Mouse (Mus musculus) liver, adult 2 months (tissue): ENCODE measurements around the gene Anks3.

Source experiments
- CTCF ChIP-seq: fragments of 200-500 bp; IDR thresholded peaks from 2 replicates; pipeline ENCODE4 v1.5.1; 2011; ENCODE audit warnings: low read depth, low read length, control low read depth
- POLR2A ChIP-seq: fragments of 200-500 bp; IDR thresholded peaks from 2 replicates; pipeline ENCODE4 v1.6.1; 2011; ENCODE audit warnings: low read length, control low read depth; ENCODE audit not compliant: insufficient read depth; ENCODE audit errors: extremely low read depth

DNA sequence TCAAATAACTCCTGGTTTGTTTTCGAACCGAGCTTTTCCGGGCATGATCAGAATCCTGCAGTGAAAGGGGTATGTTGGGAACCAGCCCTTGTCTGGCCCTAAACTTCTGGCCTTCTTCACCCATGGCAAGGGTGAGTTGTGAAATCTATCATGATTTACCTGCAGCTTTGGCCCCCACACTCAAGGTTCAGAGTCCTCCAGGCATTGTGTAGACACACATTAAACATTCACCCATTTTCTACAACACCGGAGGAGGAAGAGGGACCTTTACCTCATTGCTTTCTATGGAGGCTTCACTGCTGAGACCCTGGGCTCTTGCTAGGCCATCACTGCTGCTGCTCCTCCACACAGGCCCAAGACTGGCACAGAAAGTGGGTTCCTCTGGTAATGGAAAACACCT lies 16.6 kb downstream of the Anks3 start:
- TF ChIP-seq POLR2A (no peak), CTCF (no peak)
